Mouse (Mus musculus): ENCODE results near the gene Coil. TPM values are rescaled to one million over a fixed set of nuclear protein-coding genes. Genes with fewer than 3 reads are reported as not detected.
A peak's percentile ranks its signal among the peaks of the same experiment; 100 is the strongest.

Coil gene
- total and polyA plus RNA-seq, 3 experiments = 28.5 to 37.4 (median 35.4) TPM

DNA sequence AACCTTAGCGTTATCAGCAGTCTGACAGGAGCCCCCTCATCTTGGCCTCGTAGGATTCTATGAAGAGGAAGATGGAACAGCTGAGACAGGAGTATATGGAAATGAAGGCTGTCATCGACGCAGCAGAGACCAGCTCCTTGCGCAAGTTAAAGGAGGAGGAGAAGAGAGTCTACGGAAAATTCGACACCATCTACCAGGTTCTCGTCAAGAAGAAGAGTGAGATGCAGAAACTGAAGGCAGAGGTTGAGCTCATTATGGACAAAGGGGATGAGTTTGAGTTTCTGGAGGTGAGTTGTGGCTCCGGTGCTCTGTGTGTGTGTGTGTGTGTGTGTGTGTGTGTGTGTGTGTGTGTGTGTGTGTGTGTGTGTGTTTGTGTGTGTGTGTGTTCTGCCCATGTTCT, 39.0 kb downstream of the Coil start:
- Histone ChIP-seq H3K36me3 (replicated peaks in 1 of 2; ENCODE audit: control insufficient read depth in 1 of 2, insufficient read depth in 1 of 2, low read length in 1 of 2) (peaks cover 62 to 94% of the 10 kb centered on the region in 2 experiments), H3K4me1 (ENCODE audit: control insufficient read depth in 1 of 2, insufficient read depth in 2 of 2) (peaks cover 8 to 41% of the 10 kb centered on the region in 2 experiments), H3K27me3 (replicated peaks) (no peaks in the 10 kb centered on the region), H3K9ac (ENCODE audit: insufficient read depth, low read depth) (no peak overlapping the region), H3K27ac (ENCODE audit: insufficient read depth, low read depth) (no peak overlapping the region), H3K4me3 (replicated peaks in 1 of 3; ENCODE audit: low read depth in 2 of 3, low read length in 2 of 3, poor library complexity in 1 of 3) (no peak overlapping the region), H3K79me2 (replicated peaks; ENCODE audit: control insufficient read depth, extremely low read depth, insufficient read depth, poor library complexity, severe bottlenecking) (no peaks in the 10 kb centered on the region), H3K4me2 (ENCODE audit: insufficient read depth, low read depth, poor library complexity, severe bottlenecking) (no peak overlapping the region), H3K9me3 (replicated peaks; ENCODE audit: low read length) (no peaks in the 10 kb centered on the region)
- in situ Hi-C loops (cut with MboI; ENCODE audit: low pct_ligation_motif_present, low pct_unique_long_range_greater_than_20kb, low sequenced_read_pairs) = no loop called here
- dilution Hi-C loops (cut with MboI; ENCODE audit: extremely low pct_ligation_motif_present, extremely low pct_unique_long_range_greater_than_20kb, low sequenced_read_pairs) = no loop called here
- no peak for TF ChIP-seq ZNF384 (IDR thresholded peaks at IDR 0.05; ENCODE audit: low read depth, low read length)
- peak; percentile 26; the same call in 1 of the 2 replicates for TF ChIP-seq EP300 (IDR thresholded peaks at IDR 0.05; ENCODE audit: low read length)
- TF ChIP-seq KAT2A (IDR thresholded peaks at IDR 0.05; ENCODE audit: insufficient replicate concordance, low read length) = no peak
- no peak for TF ChIP-seq ZC3H11A (IDR thresholded peaks at IDR 0.05; ENCODE audit: low read depth, low read length)
- TF ChIP-seq JUN (IDR thresholded peaks at IDR 0.05; ENCODE audit: insufficient read depth, low read depth, low read length) = peak; percentile 88
- TF ChIP-seq JUND (conservative IDR thresholded peaks at IDR 0.05; ENCODE audit: low read depth, low read length) = peak; percentile 38; the same call in 1 of the 2 replicates
- TF ChIP-seq HCFC1 (IDR thresholded peaks at IDR 0.05; ENCODE audit: low read depth, low read length) = no peak
- TF ChIP-seq NRF1 (IDR thresholded peaks at IDR 0.05; ENCODE audit: low read depth, low read length) = 0 out of 2 replicates have a peak, but pooled peaks have one; percentile 18
- no peak for TF ChIP-seq MAZ (IDR thresholded peaks at IDR 0.05; ENCODE audit: low read depth, low read length)
- no peak for TF ChIP-seq POLR2AphosphoS2 (IDR thresholded peaks at IDR 0.05; ENCODE audit: low read depth, low read length)
- TF ChIP-seq GABPA (IDR thresholded peaks at IDR 0.05; ENCODE audit: insufficient replicate concordance, low read depth, low read length) = no peak
- no peak for TF ChIP-seq MXI1 (IDR thresholded peaks at IDR 0.05; ENCODE audit: low read depth, low read length)
- TF ChIP-seq PAX5 (IDR thresholded peaks at IDR 0.05; ENCODE audit: low read length) = no peak
- TF ChIP-seq RAD21 (IDR thresholded peaks at IDR 0.05; ENCODE audit: low read depth, low read length) = no peak
- TF ChIP-seq MAFK (IDR thresholded peaks at IDR 0.05; ENCODE audit: insufficient replicate concordance, low read length) = no peak
- TF ChIP-seq TCF12 (IDR thresholded peaks at IDR 0.05; ENCODE audit: low read depth, low read length) = no peak
- 0 out of 2 replicates have a peak, but pooled peaks have one; percentile 40 for TF ChIP-seq ETS1 (conservative IDR thresholded peaks at IDR 0.05; ENCODE audit: low read depth, low read length)
- TF ChIP-seq POLR2A (IDR thresholded peaks at IDR 0.05; ENCODE audit: low read depth, low read length) = no peak
- TF ChIP-seq MYC (IDR thresholded peaks at IDR 0.05; ENCODE audit: low read depth, low read length) = no peak
- TF ChIP-seq ELF1 (IDR thresholded peaks at IDR 0.05; ENCODE audit: low read depth, low read length) = no peak
- TF ChIP-seq MAX (IDR thresholded peaks at IDR 0.05; ENCODE audit: low read length) = no peak
- no peak for TF ChIP-seq E2F4 (IDR thresholded peaks at IDR 0.05; ENCODE audit: insufficient replicate concordance, low read depth, low read length)
- TF ChIP-seq NELFE (IDR thresholded peaks at IDR 0.05; ENCODE audit: low read depth, low read length) = no peak
- no peak for TF ChIP-seq IRF4 (IDR thresholded peaks at IDR 0.05; ENCODE audit: low read depth, low read length)
- TF ChIP-seq SIN3A (IDR thresholded peaks at IDR 0.05; ENCODE audit: low read length) = no peak
- peak; percentile 43 for DNase-seq (ENCODE audit: extremely low read depth)
